Mouse (Mus musculus) olfactory bulb, adult 2 months (tissue): ENCODE results near the gene Pdap1.

Source experiments
- CTCF ChIP-seq: fragments of 200-500 bp; IDR thresholded peaks from 2 replicates; pipeline ENCODE4 v1.5.1; 2012; ENCODE audit warnings: low read depth, mild to moderate bottlenecking, low read length, moderate library complexity; ENCODE audit not compliant: insufficient read depth
- POLR2A ChIP-seq: fragments of 200-500 bp; IDR thresholded peaks from 2 replicates; pipeline ENCODE4 v1.6.1; 2012; ENCODE audit warnings: mild to moderate bottlenecking, low read depth, low read length, moderate library complexity; ENCODE audit not compliant: insufficient read depth

GRCm38 (mm10) chr5:145189416-145189815, 49.4 kb upstream of the Pdap1 start:
- TF ChIP-seq CTCF (no peak), POLR2A (no peak)
